Mouse (Mus musculus) megakaryocyte, embryonic 14.5 days (primary cell): Measurements from ENCODE around the gene Rnf7.

Experiments
- FLI1 ChIP-seq: IDR thresholded peaks from 2 replicates; pipeline ENCODE4 v1.6.1; 2012; ENCODE audit warnings: low read length, inconsistent platforms, mixed read lengths
- GATA1 ChIP-seq: IDR thresholded peaks from 3 replicates; pipeline ENCODE4 v1.6.1; 2012; ENCODE audit warnings: mixed read lengths, low read length, inconsistent platforms, borderline replicate concordance

DNA sequence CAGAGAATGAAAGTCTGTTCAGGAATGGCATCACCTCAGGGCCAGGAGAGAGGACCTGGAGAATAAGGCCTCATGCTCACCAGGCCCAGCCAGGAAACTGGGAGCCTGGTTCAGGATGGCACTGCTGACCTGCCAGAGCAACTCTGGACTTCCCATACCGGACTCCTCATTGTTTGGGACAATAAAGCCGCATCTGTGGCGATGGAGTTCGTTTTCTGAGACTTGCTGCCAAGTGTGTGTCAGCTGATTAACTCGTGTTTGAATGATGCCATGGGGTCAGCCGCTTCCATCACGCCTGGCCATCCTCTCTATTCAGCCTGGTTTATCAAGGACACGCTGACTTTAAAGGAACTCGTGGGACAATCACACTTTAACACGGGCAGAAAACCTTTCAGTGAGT, 14.8 kb downstream of the Rnf7 start:
- TF ChIP-seq GATA1 (no peak), FLI1 (no peak)
